Mouse (Mus musculus) macrophage (primary cell): Measurements from ENCODE around the gene Vmn1r209. TPM values are rescaled to one million over a fixed set of nuclear protein-coding genes. Genes with fewer than 3 reads are reported as not detected.
"Not testable (repeated sequence)": the region's sequence is repeated elsewhere in the genome, so short reads cannot be mapped to it uniquely, and the experiment has no call there.

Experiments
- H3K27ac ChIP-seq: fragments of 350-480 bp; formaldehyde crosslinking; 2 replicates; pipeline ENCODE4 v1.9.0; 2021
- H3K36me3 ChIP-seq: fragments of 350-480 bp; formaldehyde crosslinking; 2 replicates; pipeline ENCODE4 v1.9.0; 2021; ENCODE audit errors: inconsistent target
- H3K4me3 ChIP-seq: fragments of 350-480 bp; formaldehyde crosslinking; 2 replicates; pipeline ENCODE4 v1.9.0; 2021; ENCODE audit errors: inconsistent target
- H3K79me2 ChIP-seq: fragments of 350-480 bp; formaldehyde crosslinking; 2 replicates; pipeline ENCODE4 v1.9.0; 2021; ENCODE audit errors: inconsistent target
- WGBS: methylation state at CpG from one replicate; pipeline ENCODE4 v1.1.7; 2026; ENCODE audit warnings: inconsistent platforms; ENCODE audit not compliant: missing documents; 5-methylcytosine and 5-hydroxymethylcytosine counted together
- polyA plus RNA-seq: library from polyadenylated mRNA; stranded (reverse); fragments of 250-400 nt; gene quantifications from 3 replicates; pipeline ENCODE4 v1.2.4, GENCODE M21; 2018; ENCODE audit warnings: inconsistent platforms
- total RNA-seq, 78 experiments: library from RNA; depleted of rRNA; stranded (reverse); fragments of 250-400 nt; gene quantifications; 1 replicate in 9 of 78; 2 replicates in 24 of 78; 3 replicates in 43 of 78; 4 replicates in 2 of 78; pipeline ENCODE4 v1.2.4; 2018; ENCODE audit warnings: inconsistent platforms in 56 of 78

Vmn1r209 gene
- total RNA-seq (2018; cell fraction: chromatin; rRNA removed), result not detected
- not detected for total RNA-seq (2018; cell fraction: cytosol; rRNA removed)
- total RNA-seq (2018; cell fraction: nucleus; rRNA removed), result not detected
- not detected in 3 replicates for polyA plus RNA-seq

DNA sequence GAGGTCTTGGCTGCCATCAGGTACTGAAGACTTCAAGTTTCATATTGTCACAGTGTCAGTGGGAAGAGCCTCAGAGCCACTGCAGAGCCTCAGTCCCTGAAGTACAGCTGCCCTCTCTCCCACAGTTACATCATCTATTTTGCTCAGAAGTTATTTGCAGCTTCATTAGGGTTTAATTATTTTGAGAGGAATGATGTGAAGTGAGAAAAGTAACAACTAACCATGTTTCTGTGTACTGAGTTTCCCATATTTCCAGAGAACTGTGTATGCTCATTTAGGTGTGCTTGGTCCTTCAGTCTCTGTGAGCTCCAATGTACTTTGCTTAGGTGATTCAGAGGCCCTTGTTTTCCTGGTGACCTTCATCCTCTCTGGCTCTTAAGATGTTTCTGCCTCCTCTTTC lies at the start of gene Vmn1r209:
Vmn1r209 (minus strand) TSS at position 101 of the 400 bp plus-strand sequence.
- not testable (repeated sequence) for H3K4me3 ChIP-seq, H3K79me2 ChIP-seq, H3K36me3 ChIP-seq

DNA sequence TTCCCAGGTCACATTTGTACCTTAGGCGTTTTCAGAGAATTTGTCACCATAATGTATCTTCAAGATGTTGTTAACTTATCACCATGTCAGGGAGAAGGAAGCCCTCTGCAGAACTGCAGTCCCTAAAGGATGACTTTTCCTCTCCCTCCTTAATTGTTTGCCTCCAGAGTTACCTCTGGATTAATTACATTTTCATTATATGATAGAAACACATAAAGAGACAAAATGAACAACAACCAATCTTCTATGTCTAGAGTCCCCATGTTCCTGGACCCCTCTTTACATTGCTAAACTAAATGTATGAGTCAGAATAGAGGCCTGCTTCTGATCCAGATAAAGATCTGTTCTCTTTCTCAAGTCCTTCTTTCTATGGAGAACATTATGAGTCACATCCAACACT lies 48.0 kb upstream of the Vmn1r209 start, which contains the start of gene Vmn1r211:
Vmn1r211 (minus strand) TSS at position 101 of the 400 bp plus-strand sequence.
- Histone ChIP-seq H3K36me3 (no peaks in the 10 kb centered on the region), H3K4me3 (no peak within 1 kb of the TSS), H3K27ac (no peak within 1 kb of the TSS), H3K79me2 (no peaks in the 10 kb centered on the region)
- WGBS, result 86% methylated on average over 1 of the region's 1 CpGs

More for the DNA sequence above, at the start of gene Vmn1r209:
- H3K27ac ChIP-seq, result not testable (repeated sequence)

DNA sequence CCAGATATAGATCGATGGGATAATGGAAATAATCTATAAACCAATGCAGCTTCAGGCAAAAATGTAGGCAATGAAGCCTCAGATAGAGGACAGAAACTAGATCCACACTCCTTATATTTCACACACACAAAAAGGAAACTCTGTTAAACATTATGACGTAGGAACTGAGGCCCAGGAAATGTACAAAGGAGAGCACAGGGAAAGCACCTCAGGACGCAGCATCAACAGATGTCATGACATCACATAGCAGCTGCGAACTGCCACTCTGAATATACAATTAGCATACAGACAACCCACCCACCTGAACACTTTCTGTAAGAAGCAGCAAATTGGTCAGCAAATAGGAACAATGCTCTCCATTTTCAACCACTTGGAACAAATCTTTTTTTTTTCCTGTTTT lies 45.3 kb upstream of the Vmn1r209 start:
- Histone ChIP-seq H3K36me3 (no peaks in the 10 kb centered on the region), H3K4me3 (no peak overlapping the region), H3K79me2 (no peaks in the 10 kb centered on the region), H3K27ac (no peak overlapping the region)
- WGBS, result 69% methylated on average over 4 of the region's 4 CpGs

DNA sequence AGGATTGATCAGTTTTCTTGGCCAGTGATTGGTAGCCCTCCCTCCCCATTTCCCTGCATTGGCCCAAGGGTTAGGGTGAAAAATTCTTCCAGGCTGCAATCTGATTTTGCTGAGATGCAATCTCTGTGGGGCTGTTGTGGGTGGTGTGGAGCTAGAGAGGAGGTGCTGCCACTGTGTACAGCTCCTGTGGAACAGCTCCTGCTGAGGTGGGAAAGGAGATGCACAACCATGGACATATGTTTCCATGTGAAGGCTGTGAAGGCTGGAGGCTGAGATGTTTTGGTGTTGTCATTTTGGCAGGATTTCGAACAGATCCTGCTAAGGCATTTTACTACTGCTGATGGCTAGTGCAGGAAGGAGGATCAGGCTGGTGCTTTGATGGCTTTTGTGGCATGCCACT lies 37.3 kb upstream of the Vmn1r209 start:
- no peaks in the 10 kb centered on the region for H3K79me2 ChIP-seq
- 72% methylated on average over 1 of the region's 1 CpGs for WGBS
- H3K36me3 ChIP-seq, result no peaks in the 10 kb centered on the region
- H3K4me3 ChIP-seq, result no peak overlapping the region
- no peak overlapping the region for H3K27ac ChIP-seq

DNA sequence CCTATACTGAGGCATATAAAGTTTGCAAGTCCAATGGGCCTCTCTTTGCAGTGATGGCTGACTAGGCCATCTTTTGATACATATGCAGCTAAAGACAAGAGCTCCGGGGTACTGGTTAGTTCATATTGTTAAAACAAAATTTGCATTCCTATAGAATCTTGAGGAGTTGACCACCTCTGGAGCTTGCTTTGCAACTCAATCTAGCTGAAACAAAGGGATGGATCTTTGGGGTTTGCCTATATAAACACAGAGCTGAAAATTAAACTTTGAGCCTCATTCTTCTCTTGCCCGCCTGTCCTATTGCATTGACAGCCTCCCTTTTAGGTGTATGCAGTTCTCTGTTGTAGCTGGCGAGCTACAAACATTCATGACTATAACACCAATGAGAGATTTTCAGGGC lies 34.8 kb upstream of the Vmn1r209 start:
- H3K36me3 ChIP-seq, H3K4me3 ChIP-seq, H3K79me2 ChIP-seq, H3K27ac ChIP-seq: not testable (repeated sequence)
- 90% methylated on average over 3 of the region's 3 CpGs for WGBS

DNA sequence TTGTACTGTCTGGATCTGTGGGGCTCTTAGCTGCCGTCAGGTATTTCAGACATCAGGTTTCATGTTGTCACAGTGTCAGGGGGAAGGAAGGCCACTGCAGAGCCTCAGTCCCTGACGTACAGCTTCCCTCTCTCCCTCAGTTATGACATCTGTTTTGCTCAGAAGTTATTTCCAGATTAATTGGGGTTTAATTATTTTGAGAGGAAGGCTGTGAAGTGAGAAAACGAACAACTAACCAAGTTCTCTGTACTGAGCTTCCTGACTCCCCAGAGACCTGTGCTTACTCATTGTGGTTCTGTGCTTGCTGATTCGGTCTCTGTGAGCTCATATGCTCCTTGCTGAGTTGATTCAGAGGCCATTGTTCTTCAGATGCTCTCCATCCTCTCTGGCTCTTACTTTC lies 21.8 kb upstream of the Vmn1r209 start, which contains the start of gene Vmn1r210:
Vmn1r210 (minus strand) TSS at position 101 of the 400 bp plus-strand sequence.
- 23% methylated on average over 4 of the region's 4 CpGs for WGBS
- Histone ChIP-seq H3K79me2 (no peaks in the 10 kb centered on the region), H3K36me3 (no peaks in the 10 kb centered on the region), H3K27ac (no peak within 1 kb of the TSS), H3K4me3 (no peak within 1 kb of the TSS)

DNA sequence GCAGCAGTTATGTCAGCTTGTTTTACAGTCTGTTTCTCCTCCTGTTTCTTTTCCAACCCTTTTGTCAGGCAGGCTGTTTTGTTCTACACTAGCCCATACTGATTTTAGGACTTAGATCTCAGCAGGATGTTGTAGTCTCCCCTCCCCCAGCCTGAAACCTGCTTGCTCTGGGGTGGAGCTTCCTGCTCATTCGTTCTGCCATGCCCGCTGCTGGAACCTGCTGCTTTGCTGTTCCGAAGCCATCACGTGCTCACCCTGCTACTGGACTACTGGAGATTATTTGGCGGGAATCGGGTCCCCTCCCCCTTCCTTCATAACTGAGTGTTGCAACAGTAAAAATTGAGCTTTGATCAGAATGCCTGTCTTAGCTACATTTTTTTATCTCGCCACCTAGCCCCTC lies 19.9 kb upstream of the Vmn1r209 start:
- H3K27ac ChIP-seq, H3K4me3 ChIP-seq, H3K79me2 ChIP-seq, H3K36me3 ChIP-seq: not testable (repeated sequence)
- 46% methylated on average over 7 of the region's 7 CpGs for WGBS

DNA sequence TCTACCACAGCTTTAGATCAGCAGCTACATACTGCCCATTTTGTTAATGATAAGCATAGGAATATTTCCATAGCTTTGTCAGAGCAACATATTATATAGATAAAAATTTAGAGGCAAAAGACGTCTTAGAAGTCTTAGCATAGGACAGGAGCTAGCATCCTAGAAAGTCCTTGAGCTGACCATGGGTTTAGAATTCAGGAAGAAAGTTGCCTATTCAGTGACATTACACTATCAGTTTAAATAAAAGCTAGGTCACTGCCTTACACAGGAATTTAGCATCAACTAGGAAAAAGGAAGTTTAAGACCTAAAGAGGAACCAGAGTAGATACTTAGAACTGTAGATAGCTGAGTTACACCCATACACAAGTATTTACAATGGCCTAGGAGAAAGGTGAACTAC lies 12.1 kb upstream of the Vmn1r209 start:
- 91% methylated on average over 1 of the region's 1 CpGs for WGBS
- H3K79me2 ChIP-seq, H3K36me3 ChIP-seq, H3K4me3 ChIP-seq, H3K27ac ChIP-seq: not testable (repeated sequence)

DNA sequence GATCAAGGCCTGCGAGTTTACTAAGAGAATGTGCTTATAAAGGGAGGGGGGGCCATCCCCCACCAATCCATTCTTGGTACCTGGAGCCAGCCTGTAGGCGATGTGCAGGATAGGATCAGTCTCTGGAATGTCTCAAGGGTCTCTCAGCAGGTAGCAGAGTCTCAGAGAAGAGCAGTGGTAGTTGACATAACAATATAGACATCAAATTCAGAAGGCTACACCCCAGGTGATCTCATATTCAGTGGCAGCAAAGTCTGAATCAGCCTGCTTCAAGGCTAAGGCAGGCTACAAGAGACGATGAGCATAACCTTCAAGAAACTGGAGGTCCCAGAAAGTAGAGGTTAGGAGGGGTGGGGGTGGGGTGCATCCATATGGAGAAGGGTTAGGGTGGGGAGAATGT lies 21.4 kb downstream of the Vmn1r209 start:
- not testable (repeated sequence) for H3K27ac ChIP-seq, H3K36me3 ChIP-seq, H3K79me2 ChIP-seq, H3K4me3 ChIP-seq
- 72% methylated on average over 3 of the region's 3 CpGs for WGBS

DNA sequence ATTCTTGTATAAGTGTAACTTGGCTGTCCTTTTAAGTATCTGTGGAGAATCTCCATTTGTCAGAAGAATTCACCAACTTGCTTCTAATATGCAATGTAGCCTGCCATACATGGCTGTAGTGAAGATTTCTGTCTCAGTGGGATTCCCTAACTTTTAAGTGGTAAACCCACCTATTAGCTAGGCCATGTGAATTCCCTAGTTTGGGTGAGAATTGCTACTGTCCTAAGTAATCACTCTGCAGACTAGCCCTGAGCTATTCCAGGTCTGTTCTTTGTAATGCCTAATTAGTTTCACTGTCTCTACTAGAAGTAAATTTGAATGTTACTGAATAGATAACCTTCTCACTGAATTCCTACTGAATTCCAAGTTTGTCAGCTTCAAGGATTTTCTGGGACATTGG lies 25.3 kb downstream of the Vmn1r209 start:
- H3K27ac ChIP-seq, H3K79me2 ChIP-seq, H3K4me3 ChIP-seq, H3K36me3 ChIP-seq: not testable (repeated sequence)

DNA sequence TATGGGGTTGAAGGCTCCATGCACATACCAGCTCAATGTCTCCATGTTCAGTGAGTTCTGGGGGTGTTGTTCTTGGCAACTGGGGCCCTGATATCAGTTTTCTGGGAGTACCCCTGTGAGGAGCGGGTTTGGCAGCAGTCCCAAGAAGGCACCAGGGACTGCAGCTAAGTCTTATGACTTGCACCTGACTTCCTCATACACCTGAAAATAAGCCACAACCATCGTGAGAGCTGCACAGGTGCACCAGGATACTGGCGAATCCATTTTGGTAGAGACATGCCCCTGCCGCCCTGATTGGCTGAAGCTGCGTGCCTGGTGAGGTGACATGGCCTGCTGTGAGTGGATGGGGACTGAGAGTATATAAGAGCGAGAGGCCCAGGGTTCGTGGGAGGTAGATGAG lies 32.2 kb downstream of the Vmn1r209 start, which contains the start of gene Vmn1r208:
Vmn1r208 (minus strand) TSS at position 101 of the 400 bp plus-strand sequence.
- not testable (repeated sequence) for H3K27ac ChIP-seq, H3K79me2 ChIP-seq, H3K4me3 ChIP-seq, H3K36me3 ChIP-seq
- no CpG with 5 or more reads among the region's 7 CpGs for WGBS

DNA sequence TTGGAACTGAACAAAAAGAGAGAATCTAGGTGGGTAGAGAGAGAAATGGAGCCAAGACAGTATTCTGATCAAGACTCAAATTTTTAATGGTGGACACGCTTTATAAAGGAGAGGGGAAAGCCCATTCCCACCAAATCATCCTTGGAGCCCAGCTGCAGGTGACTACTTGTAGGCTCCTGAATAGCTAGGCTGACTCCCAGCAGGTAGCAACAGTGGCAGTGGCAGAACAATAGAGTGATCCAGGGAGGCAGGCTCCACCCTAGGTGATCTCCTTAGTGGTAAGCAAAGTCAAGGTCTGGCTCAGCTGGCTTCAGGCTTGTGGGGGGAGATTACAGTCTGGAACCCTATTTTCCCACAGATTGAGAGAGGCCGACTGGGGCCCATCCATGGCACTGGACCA lies 37.9 kb downstream of the Vmn1r209 start:
- not testable (repeated sequence) for H3K4me3 ChIP-seq, H3K36me3 ChIP-seq, H3K79me2 ChIP-seq, H3K27ac ChIP-seq
- WGBS, result no CpG with 5 or more reads among the region's 2 CpGs

Other genes with a start within 250 kb of the Vmn1r209 start
- not detected in 3 replicates for gene Vmn1r205, start 216.7 kb downstream of the Vmn1r209 start, polyA plus RNA-seq
- gene Vmn1r206, start 185.4 kb downstream of the Vmn1r209 start, polyA plus RNA-seq, result not detected in 3 replicates
- not detected in 3 replicates for gene Vmn1r207-ps, start 80.1 kb downstream of the Vmn1r209 start, polyA plus RNA-seq
- not detected in 3 replicates for gene Vmn1r208, start 32.3 kb downstream of the Vmn1r209 start, polyA plus RNA-seq
- not detected in 3 replicates for gene Vmn1r210, start 21.7 kb upstream of the Vmn1r209 start, polyA plus RNA-seq
- gene Vmn1r211, start 47.9 kb upstream of the Vmn1r209 start, polyA plus RNA-seq, result not detected in 3 replicates
- gene Vmn1r212, start 74.5 kb upstream of the Vmn1r209 start, polyA plus RNA-seq, result not detected in 3 replicates
- not detected in 3 replicates for gene Vmn1r213, start 198.0 kb upstream of the Vmn1r209 start, polyA plus RNA-seq
- gene Vmn1r214, start 220.7 kb upstream of the Vmn1r209 start, polyA plus RNA-seq, result not detected in 3 replicates